Mouse (Mus musculus): ENCODE data around the gene Bbox1. TPM values are rescaled to one million over a fixed set of nuclear protein-coding genes. Genes with fewer than 3 reads are reported as not detected.

Bbox1 gene
- polyA plus RNA-seq, 1 experiment = not detected

GRCm38 (mm10) chr2:110328953-110329352 is 14.6 kb upstream of the Bbox1 start:
- Histone ChIP-seq H3K27ac (ENCODE audit: insufficient read depth, low read length) (no peak overlapping the region), H3K4me1 (ENCODE audit: control insufficient read depth, insufficient read depth, insufficient read length) (no peaks in the 10 kb centered on the region), H3K4me3 (ENCODE audit: extremely low read depth, insufficient read depth, insufficient read length) (no peak overlapping the region), H3K36me3 (ENCODE audit: control insufficient read depth, insufficient read depth, low read length) (no peaks in the 10 kb centered on the region), H3K27me3 (ENCODE audit: control insufficient read depth, insufficient read depth, low read length) (no peaks in the 10 kb centered on the region)
- TF ChIP-seq CTCF (IDR thresholded peaks at IDR 0.05; ENCODE audit: extremely low read depth, insufficient read depth, insufficient read length, insufficient replicate concordance) = no peak
- no peak for TF ChIP-seq POLR2A (IDR thresholded peaks at IDR 0.05; ENCODE audit: low read depth, low read length)
- DNase-seq (ENCODE audit: low read depth in 1 of 2, low spot score in 2 of 2) = no peak

- DNase-seq (ENCODE audit: low read depth in 1 of 2, low spot score in 2 of 2) = no peak
- Histone ChIP-seq H3K27me3 (ENCODE audit: control insufficient read depth, insufficient read depth, low read length) (no peaks in the 10 kb centered on the region), H3K36me3 (ENCODE audit: control insufficient read depth, insufficient read depth, low read length) (no peaks in the 10 kb centered on the region), H3K27ac (ENCODE audit: insufficient read depth, low read length) (no peak overlapping the region), H3K4me3 (ENCODE audit: extremely low read depth, insufficient read depth, insufficient read length) (no peak overlapping the region), H3K4me1 (ENCODE audit: control insufficient read depth, insufficient read depth, insufficient read length) (no peaks in the 10 kb centered on the region)
- TF ChIP-seq POLR2A (IDR thresholded peaks at IDR 0.05; ENCODE audit: low read depth, low read length) (no peak), CTCF (IDR thresholded peaks at IDR 0.05; ENCODE audit: extremely low read depth, insufficient read depth, insufficient read length, insufficient replicate concordance) (no peak)
- whole genome bisulfite sequencing = 81% methylated on average over 4 of the region's 4 CpGs
Measured at GRCm38 (mm10) chr2:110319949-110320348, 5.6 kb upstream of the Bbox1 start.

GRCm38 (mm10) chr2:110319266-110319665 is 4.9 kb upstream of the Bbox1 start:
- no peaks in the 10 kb centered on the region for H3K36me3 ChIP-seq (ENCODE audit: control insufficient read depth, insufficient read depth, low read length)
- no peak overlapping the region for H3K4me3 ChIP-seq (ENCODE audit: extremely low read depth, insufficient read depth, insufficient read length)
- H3K27me3 ChIP-seq (ENCODE audit: control insufficient read depth, insufficient read depth, low read length) = no peaks in the 10 kb centered on the region
- no peak overlapping the region for H3K27ac ChIP-seq (ENCODE audit: insufficient read depth, low read length)
- no peak for DNase-seq (ENCODE audit: low read depth in 1 of 2, low spot score in 2 of 2)
- 67% methylated on average over 1 of the region's 1 CpGs for WGBS
- H3K4me1 ChIP-seq (ENCODE audit: control insufficient read depth, insufficient read depth, insufficient read length) = no peaks in the 10 kb centered on the region
- TF ChIP-seq POLR2A (IDR thresholded peaks at IDR 0.05; ENCODE audit: low read depth, low read length) = no peak
- TF ChIP-seq CTCF (IDR thresholded peaks at IDR 0.05; ENCODE audit: extremely low read depth, insufficient read depth, insufficient read length, insufficient replicate concordance) = no peak

DNA sequence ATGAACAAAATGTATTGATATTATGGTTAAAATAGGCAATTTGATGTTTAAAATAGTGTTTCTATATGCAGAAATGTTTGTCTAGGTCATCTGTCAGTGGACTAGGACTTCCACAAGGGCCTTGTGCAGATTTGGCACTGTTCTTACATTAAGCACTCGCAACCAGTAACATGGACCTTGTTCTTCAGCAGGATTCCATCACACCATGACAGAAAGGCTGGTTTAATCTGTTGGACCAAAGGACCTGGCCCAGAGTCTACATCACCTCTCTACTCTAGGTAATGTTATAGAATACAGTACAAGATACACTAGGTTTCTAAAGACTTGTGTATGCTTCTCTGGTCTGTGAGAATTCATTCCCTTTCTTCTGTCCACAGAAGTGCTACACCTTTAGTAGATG is 4.4 kb upstream of the Bbox1 start:
- 73% methylated on average over 1 of the region's 1 CpGs for WGBS
- TF ChIP-seq CTCF (IDR thresholded peaks at IDR 0.05; ENCODE audit: extremely low read depth, insufficient read depth, insufficient read length, insufficient replicate concordance) = no peak
- DNase-seq (ENCODE audit: low read depth in 1 of 2, low spot score in 2 of 2) = no peak
- Histone ChIP-seq H3K27me3 (ENCODE audit: control insufficient read depth, insufficient read depth, low read length) (no peaks in the 10 kb centered on the region), H3K4me1 (ENCODE audit: control insufficient read depth, insufficient read depth, insufficient read length) (no peaks in the 10 kb centered on the region), H3K36me3 (ENCODE audit: control insufficient read depth, insufficient read depth, low read length) (no peaks in the 10 kb centered on the region), H3K27ac (ENCODE audit: insufficient read depth, low read length) (no peak overlapping the region), H3K4me3 (ENCODE audit: extremely low read depth, insufficient read depth, insufficient read length) (no peak overlapping the region)

DNA sequence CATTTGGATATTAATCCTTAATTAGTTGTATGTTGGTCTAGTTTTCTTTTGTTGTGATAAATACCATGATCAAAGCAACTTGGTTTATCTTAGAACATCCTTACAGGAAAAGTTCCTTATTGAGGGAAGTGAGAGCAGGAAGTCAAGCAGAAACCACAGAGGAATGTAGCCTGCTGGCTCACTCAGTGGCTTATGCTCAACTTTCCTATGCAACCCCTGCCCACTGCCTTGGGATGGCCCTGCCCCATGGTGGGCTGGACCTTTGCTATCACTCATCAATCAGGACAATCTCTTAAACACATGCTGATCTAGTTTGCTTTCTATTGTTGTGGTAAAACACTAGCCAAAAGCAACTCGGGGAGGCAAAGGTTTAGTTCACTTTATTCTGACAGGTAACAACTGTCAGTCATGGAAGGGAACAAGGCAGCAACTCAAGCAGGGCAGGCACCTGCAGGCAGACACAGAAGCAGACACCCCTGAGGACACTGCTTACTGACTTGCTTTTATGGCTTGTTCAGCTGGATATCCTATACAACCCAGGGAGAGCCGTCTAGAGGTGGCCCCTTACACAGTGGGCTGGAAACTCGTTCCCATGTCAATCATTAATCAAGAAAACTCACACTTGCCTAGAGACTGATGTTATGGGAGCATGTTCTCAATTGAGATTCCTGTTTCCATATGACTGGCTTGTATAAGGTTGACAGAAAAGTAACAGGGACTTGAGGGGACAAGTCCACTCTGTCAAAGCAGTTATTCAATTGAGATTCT is 1.9 kb upstream of the Bbox1 start:
- Histone ChIP-seq H3K27me3 (ENCODE audit: control insufficient read depth, insufficient read depth, low read length) (no peaks in the 10 kb centered on the region), H3K4me1 (ENCODE audit: control insufficient read depth, insufficient read depth, insufficient read length) (no peaks in the 10 kb centered on the region), H3K27ac (ENCODE audit: insufficient read depth, low read length) (no peak overlapping the region), H3K4me3 (ENCODE audit: extremely low read depth, insufficient read depth, insufficient read length) (no peak overlapping the region), H3K36me3 (ENCODE audit: control insufficient read depth, insufficient read depth, low read length) (no peaks in the 10 kb centered on the region)
- TF ChIP-seq CTCF (IDR thresholded peaks at IDR 0.05; ENCODE audit: extremely low read depth, insufficient read depth, insufficient read length, insufficient replicate concordance) (no peak), POLR2A (IDR thresholded peaks at IDR 0.05; ENCODE audit: low read depth, low read length) (no peak)
- WGBS = 44% methylated on average over 3 of the region's 3 CpGs
- no peak for DNase-seq (ENCODE audit: low read depth in 1 of 2, low spot score in 2 of 2)

DNA sequence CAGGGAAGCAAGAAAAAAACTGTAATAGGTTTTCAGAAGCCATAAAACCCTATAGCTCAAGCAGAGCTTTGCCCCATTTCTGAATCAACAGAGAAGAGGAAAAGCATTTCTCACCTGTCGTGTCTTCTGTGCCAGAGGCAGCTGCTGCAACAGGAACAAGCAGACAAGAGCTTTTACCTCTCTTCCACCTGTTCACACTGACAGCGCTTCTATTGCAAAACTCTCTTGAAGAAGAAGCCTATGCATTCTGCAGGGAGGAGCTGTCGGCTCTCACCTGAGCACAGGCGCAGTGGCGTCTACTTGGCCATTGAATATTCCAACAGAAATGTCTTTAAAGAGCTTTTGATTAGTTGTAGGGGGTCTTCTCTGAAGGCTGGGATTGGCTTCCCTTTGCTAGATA is 286 bp downstream of the Bbox1 start:
- no peak for DNase-seq (ENCODE audit: low read depth in 1 of 2, low spot score in 2 of 2)
- WGBS = 84% methylated on average over 5 of the region's 5 CpGs
- H3K36me3 ChIP-seq (ENCODE audit: control insufficient read depth, insufficient read depth, low read length) = no peaks in the 10 kb centered on the region
- TF ChIP-seq POLR2A (IDR thresholded peaks at IDR 0.05; ENCODE audit: low read depth, low read length) (no peak), CTCF (IDR thresholded peaks at IDR 0.05; ENCODE audit: extremely low read depth, insufficient read depth, insufficient read length, insufficient replicate concordance) (no peak)
- no peaks in the 10 kb centered on the region for H3K4me1 ChIP-seq (ENCODE audit: control insufficient read depth, insufficient read depth, insufficient read length)
- no peak overlapping the region for H3K27ac ChIP-seq (ENCODE audit: insufficient read depth, low read length)
- H3K27me3 ChIP-seq (ENCODE audit: control insufficient read depth, insufficient read depth, low read length) = no peaks in the 10 kb centered on the region
- H3K4me3 ChIP-seq (ENCODE audit: extremely low read depth, insufficient read depth, insufficient read length) = no peak overlapping the region

- no peaks in the 10 kb centered on the region for H3K27me3 ChIP-seq (ENCODE audit: control insufficient read depth, insufficient read depth, low read length)
- H3K4me1 ChIP-seq (ENCODE audit: control insufficient read depth, insufficient read depth, insufficient read length) = no peaks in the 10 kb centered on the region
- no peak overlapping the region for H3K4me3 ChIP-seq (ENCODE audit: extremely low read depth, insufficient read depth, insufficient read length)
- DNase-seq (ENCODE audit: low read depth in 1 of 2, low spot score in 2 of 2) = no peak
- H3K27ac ChIP-seq (ENCODE audit: insufficient read depth, low read length) = no peak overlapping the region
- H3K36me3 ChIP-seq (ENCODE audit: control insufficient read depth, insufficient read depth, low read length) = no peaks in the 10 kb centered on the region
- 62% methylated on average over 2 of the region's 2 CpGs for WGBS
- no peak for TF ChIP-seq CTCF (IDR thresholded peaks at IDR 0.05; ENCODE audit: extremely low read depth, insufficient read depth, insufficient read length, insufficient replicate concordance)
- TF ChIP-seq POLR2A (IDR thresholded peaks at IDR 0.05; ENCODE audit: low read depth, low read length) = no peak
Measured at GRCm38 (mm10) chr2:110313305-110313824, 995 bp downstream of the Bbox1 start.
